Mouse (Mus musculus): ENCODE measurements around the gene Pde8b.
"Not testable (repeated sequence)": the region's sequence is repeated elsewhere in the genome, so short reads cannot be mapped to it uniquely, and the experiment has no call there.

Gene Pde8b

DNA sequence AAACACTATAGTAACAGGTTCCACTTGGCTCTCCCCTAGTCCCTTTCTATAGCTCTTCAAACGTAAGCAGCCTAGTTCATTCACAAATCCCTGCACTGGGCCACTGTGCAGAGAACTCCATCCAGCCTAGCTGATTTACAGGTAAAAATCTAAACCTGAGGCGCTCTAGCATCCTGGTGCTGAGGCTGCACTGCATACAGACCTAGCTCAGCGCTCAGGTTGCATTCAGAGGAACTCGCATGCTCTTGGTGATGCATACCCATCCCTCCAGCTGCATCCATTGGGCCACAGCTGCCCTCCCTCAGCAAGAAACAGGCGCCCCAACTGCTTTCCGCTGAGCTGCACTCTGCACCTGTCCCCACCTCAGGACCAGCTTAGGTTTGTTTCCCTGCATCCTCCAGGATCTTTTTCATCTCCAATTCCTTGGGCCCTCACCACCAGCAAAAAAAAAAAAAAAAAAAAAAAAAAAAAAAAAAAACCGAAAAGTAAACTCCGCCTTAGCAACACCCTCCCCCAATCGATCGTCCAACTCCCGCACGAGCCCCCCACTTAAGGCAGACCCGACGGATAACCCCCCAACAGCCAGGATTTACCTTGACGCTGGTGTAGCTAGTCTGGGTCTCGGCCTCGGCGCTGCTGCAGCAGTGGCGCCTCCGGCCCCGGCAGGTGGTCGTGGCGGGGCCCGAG lies 28.1 kb downstream of the Pde8b start:
- DNase-seq (ENCODE audit: low read depth, low spot score) = no peak

DNA sequence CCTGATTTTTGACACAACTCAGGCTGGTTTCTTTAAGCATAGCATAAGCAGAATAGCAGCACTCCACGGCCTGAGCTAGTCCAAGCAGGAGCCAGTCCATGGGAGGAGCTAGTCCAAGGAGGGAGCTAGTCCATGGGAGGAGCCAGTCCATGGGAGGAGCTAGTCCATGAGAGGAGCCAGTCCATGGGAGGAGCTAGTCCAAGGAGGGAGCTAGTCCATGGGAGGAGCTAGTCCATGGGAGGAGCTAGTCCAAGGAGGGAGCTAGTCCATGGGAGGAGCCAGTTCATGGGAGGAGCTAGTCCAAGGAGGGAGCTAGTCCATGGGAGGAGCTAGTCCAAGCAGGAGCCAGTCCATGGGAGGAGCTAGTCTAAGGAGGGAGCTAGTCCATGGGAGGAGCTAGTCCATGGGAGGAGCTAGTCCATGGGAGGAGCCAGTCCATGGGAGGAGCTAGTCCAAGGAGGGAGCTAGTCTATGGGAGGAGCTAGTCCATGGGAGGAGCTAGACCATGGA lies 34.4 kb downstream of the Pde8b start:
- DNase-seq (ENCODE audit: low read depth, low spot score) = not testable (repeated sequence)

DNA sequence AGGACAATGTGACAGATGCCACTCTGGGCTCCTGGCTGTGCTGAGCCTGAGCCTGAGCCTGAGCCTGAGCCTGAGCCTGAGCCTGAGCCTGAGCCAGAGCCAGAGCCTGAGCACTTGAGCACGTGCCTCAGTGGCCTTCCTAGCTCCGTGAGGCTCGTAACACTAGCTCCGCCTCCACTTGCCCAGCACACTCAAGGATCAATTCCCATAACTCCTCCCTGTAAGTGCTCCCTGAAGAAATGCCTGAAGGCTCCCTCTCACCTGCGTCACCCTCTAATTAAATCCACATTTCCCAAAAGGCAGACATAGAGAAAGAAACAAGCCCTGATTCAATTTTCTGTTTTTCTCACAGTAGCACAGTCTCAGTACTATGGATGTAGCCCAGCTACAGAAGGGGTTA lies 37.8 kb downstream of the Pde8b start:
- DNase-seq (ENCODE audit: low read depth, low spot score) = no peak

DNA sequence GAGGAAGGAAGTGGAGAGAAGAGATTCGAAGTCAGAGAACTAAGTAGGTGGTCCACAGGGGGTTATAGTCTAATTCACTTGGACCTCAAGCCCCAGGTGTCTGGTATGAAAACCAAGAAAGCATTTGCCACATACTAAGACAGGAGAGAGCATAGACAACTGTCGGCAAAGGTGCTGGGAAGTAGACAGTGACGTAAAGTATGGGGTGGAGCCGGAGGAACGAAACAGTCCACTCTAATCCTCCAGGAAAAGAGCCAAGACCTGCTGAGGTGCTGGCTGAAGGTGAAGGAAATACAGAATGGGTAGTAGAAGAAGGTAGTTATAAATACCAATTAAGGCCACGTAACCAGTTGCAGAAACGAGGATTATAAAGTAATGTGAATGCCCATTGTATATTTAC lies 42.8 kb downstream of the Pde8b start:
- not testable (repeated sequence) for DNase-seq (ENCODE audit: low read depth, low spot score)

DNA sequence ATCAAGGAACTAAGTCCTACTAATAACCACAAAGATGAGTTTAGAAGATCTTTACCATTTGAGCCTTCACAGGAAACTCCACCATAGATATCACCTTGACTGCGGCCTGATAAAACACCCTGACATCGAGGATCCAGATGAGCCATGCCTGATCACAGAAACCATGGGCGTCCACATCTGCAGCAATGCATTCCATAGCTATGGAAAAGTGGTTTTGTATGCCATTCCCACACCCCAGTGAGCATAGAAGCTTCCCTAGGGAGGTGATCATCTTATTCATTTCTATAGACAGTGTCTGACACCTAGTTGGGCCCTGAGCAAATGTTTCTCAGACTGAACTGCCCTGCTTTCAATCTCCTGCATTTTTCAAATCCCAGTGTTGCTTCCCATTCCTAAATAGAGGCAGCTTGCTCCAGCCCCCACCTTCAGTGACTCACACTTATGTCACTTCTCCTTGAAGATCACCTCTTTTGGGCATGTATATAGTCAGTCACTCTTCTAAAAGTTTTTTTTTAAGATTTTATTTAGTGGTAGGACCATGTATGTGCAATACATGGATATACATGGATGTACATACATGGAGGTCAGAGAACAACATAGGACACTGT lies 47.9 kb downstream of the Pde8b start:
- no peak for DNase-seq (ENCODE audit: low read depth, low spot score)

DNA sequence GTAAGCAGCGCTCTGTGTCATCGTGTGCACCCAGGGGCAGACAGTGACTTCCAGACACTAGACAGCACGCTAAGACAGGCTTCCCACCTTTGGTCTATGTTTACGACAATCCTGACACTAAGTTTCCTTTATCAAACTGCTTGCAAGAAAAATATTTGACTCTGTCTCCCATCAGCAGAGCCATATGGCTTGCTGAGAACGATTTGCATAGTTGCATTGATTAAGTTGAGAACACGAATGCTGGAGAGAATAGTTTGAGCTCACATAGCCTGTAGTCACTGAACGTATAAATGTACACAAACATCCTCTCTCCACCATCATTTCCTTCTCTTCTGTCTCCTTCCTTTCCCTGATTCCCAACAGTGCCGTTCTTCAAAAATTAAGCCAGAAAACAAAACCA lies 49.3 kb downstream of the Pde8b start:
- no peak for DNase-seq (ENCODE audit: low read depth, low spot score)

DNA sequence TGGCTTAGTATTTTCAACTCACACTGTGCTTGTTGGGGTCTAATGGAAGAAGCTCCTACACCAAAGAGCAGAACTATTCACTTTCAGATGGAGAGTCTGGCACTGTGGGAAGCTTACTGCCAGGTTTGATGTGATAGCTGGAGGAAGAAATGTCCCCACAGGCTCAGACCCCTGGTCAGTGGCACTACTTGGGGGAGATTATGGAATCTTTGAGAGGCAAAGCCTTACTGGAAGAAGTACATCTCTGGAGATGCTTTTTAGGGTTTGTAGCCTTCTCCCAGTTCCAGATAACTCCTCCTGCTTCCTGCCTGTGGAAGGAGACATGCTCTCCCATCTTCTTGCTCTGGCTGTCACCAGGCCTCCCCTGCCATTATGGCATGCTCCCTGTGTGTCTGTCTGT lies 50.1 kb downstream of the Pde8b start:
- DNase-seq (ENCODE audit: low read depth, low spot score) = no peak

DNA sequence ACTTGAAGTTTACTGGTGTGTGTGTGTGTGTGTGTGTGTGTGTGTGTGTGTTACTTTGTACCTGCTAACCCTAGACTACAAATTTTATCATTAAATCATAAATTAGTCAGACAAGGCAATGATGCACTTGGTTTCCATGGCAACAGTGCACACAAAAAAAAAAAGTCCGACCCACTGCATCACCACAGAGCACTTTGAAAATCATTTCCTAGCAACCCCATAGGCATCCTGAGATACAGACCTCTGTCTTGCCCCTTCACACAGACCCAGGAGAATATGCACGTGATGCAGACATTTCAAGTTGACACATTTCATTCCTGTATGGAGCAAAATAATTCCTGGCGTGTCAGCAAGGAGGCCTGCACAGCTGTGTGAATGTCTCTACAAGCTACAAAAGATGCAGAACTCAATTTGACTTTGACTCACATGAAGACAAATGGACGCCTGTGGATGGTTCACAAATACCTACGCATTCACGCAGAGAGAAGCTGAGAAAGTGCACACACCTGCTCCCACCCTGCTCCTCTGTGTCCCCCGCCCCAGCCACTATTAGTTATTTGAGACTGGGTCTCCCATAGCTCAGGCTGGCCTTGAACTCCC lies 53.9 kb downstream of the Pde8b start:
- DNase-seq (ENCODE audit: low read depth, low spot score) = no peak

DNA sequence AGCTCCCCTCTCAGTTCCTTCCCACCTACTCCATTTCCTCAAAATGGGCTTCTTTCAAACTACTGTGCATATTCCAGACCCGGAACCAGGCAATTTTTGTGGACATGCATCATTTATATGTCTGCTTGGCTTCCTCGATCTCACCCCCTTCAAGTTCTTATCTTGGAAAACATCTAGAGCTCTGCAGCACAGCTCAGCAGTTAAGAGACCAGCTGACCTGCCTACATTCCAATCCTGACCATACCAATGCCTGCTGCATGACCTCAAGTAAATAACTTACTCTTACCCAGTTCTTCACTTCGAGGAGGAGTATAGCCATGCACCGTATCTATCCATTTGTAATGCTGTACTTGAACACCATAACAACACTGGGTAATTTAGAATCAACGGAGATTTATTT lies 58.2 kb downstream of the Pde8b start:
- no peak for DNase-seq (ENCODE audit: low read depth, low spot score)

DNA sequence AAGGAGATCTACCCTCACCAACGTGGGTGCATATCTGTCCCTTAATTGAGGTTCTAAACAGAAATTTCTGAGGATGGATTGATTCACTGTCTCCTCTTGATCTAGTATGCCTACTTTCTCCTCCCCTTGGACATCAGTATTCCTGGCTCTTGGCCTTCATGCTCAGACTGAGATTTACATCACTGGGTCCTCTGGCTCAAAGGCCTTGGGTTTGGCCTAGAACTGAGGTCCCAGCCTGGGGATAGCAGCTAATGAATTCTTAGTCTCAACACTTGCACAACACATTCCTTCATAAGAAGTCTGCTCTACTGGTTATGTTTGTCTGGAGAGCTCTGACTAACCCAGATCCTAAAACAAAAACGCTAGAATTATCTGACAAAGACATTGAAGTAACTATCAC lies 61.0 kb downstream of the Pde8b start:
- DNase-seq (ENCODE audit: low read depth, low spot score) = no peak

DNA sequence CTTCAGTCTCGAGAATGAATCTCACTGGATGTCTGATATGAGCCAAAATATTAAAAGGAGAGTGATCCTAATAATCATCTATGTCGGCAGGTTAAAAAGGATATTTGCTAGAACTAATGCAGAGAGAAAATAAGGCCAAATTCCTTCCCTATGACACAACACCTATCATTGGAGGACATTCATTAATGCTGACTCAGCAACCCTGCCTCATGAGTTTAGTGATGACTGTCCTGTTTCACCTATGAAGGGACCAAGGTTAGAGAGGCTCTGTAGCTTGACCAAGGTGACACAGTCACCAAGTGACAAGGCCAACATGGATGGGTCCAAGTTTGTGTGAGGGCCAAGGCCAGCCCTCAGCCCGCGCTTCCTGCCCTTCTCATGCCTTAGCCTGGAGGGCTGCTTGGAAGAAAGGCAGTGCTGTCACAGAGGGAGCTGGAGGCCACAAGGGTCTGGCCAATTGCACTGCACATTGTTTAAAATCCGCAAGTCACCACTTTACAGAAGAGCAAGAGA lies 62.9 kb downstream of the Pde8b start:
- no peak for DNase-seq (ENCODE audit: low read depth, low spot score)

DNA sequence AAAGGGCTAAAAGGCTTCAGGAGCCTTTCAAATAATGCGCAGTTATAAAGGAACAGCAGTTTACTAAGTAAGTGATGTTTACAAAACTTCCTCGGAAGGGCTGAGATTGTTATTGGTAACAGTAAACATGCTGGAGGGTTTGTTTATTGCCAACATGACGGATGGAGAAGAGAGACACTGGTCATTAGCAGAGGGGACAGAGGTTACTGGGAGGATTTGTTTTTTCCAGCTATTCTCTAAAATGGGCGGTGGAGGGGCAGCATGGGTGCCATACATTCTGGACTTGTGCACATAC lies 63.4 kb downstream of the Pde8b start:
- DNase-seq (ENCODE audit: low read depth, low spot score) = no peak

DNA sequence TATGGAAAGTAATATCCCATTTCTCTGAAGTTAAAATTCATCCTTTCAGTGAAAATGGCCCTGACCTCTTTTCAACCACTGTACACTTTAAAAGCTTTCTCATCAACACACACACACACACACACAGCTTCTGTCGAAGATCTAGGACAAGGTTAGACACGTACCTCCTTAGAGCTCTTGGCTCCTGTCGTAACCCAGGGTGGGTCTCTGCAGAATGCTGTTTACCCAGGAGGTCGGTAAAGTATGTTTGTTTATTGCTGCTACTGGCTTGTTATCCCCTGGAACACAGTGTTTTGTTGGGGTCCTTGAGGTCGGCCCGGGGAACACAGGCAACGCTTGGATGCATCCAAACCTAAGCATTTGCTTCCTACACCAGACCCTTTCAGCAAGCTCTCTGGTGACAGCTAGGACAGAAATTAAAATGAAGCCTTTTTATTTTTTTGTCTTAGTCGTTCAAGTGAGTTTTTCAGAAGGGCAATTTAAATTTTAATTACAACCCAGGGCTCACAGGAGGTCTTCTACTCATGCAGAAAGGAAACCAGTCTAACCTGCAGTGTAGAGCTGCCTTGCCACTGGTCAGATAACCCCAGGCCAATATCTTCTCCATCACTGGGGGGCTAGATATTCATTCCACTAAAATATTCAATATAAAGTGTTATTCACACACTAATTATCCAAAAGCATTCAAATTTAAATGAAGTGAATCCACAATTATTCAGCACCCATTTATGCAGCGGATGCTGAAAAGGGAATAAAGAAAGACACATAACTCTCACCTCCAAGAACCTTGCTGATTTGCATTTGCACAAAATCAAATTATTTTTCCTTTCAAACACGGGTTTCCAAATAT lies 64.0 kb downstream of the Pde8b start:
- DNase-seq (ENCODE audit: low read depth, low spot score) = no peak

DNA sequence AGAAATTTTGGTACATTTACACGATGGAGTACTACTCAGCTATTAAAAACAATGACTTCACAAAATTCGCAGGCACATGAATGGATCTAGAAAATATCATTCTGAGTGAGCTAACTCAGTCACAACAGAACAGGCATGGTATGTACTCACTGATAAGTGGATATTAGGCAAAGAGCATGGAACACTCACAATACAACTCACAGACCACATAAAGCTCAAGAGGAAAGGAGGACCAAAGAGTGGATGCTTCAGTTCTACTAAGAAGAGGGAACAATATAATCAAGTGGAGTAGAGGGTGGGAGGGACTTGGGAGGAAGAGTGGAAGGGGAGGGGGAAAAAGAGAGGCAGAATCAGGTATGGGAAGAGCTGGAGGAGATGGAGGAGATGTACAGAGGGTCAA lies 66.5 kb downstream of the Pde8b start:
- no peak for DNase-seq (ENCODE audit: low read depth, low spot score)

DNA sequence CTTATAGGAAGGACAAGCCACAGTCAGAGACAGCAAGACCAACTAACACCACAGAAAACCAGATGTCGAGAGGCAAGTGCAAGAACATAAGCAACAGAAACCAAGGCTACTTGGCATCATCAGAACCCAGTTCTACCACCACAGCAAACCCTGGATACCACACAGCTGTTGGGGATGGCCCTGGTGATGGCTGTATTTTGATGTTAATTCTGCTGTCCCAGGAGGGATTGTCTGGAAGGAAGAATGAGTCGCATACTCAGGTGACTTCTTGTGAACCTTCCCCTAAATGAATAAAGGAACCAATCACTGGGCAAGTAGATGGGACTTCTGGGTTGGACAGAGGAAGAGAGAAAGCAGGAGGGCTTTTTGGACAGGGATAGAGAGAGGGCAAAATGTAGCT lies 69.9 kb downstream of the Pde8b start:
- no peak for DNase-seq (ENCODE audit: low read depth, low spot score)

DNA sequence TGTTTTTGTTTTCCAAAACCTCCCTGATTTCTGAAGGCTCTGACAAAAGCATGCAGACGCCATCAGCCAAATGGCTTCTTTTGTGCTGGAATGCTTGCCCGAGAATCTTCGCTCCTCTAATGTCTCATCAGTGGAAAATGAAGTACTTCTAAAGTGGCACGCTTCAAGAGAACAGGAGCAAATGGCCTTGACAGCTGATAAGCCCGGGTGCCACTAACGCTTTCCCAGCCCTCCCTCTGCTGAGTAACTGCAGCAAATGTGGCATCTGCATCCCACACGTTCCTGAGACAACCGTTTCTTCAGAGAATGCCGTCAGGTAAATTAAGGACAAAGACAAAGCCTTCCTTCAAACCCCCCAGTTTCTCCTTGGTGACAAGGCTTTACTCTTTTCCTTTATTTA lies 72.8 kb downstream of the Pde8b start:
- DNase-seq (ENCODE audit: low read depth, low spot score) = no peak

DNA sequence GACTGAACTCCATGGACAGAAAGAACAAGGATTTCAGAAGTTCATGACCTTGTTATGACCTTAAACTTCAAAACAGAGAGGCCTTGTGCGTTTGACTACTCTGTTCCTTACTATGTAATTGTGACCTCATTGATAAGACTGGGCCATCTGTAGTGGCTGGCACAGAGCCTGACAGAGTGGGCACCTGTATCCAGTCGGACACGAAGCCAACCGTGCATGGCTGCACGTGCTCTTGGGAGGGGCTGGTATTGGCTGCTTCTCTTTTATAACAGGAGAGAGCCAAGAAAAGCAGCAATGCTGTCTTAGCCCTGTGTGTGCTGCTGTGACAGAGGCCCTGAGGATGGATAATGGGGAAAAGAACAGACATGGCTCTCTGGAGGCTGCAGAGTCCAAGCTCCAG lies 73.7 kb downstream of the Pde8b start:
- no peak for DNase-seq (ENCODE audit: low read depth, low spot score)

DNA sequence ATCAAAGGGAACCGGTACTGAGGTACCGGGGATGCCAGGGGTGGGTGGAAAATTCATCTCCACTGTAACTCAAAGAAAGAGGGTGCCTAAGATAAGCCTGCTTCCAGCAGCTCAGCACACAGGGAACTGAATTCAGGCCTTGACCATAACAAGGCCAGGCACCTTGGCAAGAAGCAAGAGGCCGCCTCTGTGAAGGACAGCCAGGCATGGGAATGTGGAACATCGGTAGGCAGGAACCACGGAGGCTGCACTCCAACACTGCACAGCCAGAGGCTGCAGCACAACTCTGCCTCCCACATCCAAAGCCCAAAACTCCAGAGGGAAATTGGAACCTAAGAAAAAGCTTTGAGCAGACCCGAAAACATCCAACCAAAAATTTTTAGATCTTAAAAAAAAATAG lies 75.9 kb downstream of the Pde8b start:
- no peak for DNase-seq (ENCODE audit: low read depth, low spot score)

DNA sequence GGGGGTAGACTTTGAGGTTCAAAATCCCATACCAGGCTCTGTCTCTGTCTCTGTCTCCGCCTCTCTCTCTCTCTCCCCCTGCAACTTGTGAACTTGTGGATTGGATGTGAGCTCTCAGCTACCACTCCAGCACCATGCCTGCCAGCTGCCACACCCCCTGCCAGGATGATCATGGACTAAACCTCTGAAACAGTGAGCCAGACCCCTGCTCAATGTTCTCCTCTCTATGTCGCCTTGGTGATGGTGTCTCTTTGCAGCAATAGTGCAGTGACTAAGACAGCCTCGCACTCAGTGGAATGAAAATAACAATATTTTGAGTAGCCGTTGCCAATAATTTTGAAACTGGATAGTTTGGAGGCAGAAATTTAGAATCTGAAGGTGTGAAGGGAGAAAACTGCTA lies 77.8 kb downstream of the Pde8b start:
- DNase-seq (ENCODE audit: low read depth, low spot score) = no peak

DNA sequence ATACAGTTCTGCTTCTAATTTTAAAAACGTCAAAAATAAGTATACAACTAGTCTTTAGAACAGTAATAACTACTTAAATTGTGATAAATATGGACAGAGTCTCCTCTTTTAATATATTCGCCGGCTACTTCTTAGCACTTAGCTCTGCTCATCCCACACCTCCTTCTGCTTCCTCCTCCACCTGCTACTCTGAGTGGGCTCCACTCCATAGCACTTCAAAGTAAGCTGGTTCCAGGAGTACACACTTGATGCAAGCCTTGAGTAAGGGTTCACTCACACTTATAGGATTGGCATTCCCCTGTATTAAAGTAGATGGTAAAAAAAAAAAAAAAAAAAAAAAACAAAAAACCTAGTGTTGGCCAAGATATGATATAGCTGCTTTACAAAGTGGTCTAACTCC lies 89.9 kb downstream of the Pde8b start:
- no peak for DNase-seq (ENCODE audit: low read depth, low spot score)

DNA sequence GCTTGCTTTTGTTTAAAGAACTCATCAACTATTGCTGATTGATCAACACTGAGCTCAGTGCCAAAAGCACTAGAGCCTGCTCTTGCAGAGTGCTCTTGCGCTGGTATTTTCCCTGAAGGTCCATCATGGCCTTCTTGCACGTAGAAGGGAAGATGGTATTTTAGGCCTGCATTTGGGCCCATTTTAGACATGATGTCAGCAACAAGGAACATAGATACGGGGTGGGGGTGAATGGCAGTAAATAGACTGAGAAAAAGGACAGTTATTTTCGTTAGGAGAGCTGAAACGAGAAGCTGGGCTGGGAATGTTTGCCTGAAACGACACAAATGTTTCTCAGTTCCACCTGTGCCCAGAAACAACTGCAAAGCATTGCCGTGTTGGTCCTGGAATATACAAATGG lies 91.2 kb downstream of the Pde8b start:
- no peak for DNase-seq (ENCODE audit: low read depth, low spot score)

DNA sequence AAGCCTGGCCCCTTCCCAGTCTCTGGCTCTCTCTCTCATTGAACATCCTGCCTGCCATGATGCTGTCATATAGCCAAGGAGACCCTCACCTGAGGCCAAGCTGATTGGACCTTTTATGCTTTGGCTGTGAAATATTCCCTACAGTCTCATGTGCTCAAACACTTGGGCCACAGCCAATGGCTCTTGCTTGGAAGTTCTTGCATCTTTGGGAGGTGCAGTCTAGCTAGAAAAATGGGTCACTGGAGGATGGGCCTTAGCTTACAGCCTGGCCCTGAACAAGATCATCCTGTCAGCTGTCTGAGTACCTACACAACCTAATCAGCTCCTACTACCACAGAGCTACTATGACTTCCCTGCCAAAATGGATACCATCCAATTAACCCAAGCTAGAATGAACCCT lies 105.4 kb downstream of the Pde8b start:
- no peak for DNase-seq (ENCODE audit: low read depth, low spot score)

All from retina, postnatal 7 days (tissue).